Mouse (Mus musculus) neutrophil, adult 83 days (primary cell): Measurements from ENCODE around the gene Mgat4c. TPM values are rescaled to one million over a fixed set of nuclear protein-coding genes. Genes with fewer than 3 reads are reported as not detected.

ENCODE experiments used
- total RNA-seq, 2 experiments: library from RNA; stranded (reverse); gene quantifications; one replicate each; pipeline ENCODE4 v1.2.4; 2023

The Mgat4c gene
- not detected for total RNA-seq

DNA sequence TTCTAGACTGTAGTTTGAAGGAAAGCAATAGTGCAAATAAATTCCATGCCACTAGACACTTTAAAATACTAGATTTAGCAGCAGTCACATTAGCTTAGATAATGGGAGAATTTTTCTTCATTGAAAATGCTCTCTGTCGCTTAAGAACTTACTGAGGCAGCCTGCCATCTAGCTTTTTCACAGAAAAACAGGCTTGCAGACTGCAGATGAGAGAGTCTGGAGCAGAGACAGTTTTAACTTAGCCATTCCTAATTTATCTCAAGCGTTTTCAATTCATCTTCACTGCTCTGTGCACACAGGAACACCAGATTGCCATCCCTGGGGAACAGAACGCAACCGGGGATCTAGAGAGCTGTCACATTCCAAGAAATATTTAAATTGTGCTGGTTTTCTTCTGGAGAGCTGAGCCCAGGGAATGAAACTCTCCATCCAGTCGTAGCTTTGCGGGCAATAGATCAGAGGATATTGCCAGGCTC is at the start of gene Mgat4c:
Mgat4c (plus strand) TSS at position 51 of the 476 bp plus-strand sequence.

